Mouse (Mus musculus) gastrocnemius, postnatal 4 days (tissue): Measurements from ENCODE around the gene Mef2c. TPM values are rescaled to one million over a fixed set of nuclear protein-coding genes. Genes with fewer than 3 reads are reported as not detected.

Experiments
- DNase-seq, 2 experiments: peaks; one replicate each; pipeline ENCODE4 v3.0.0; 2021 to 2022; ENCODE audit warnings: low spot score in 2 of 2, mixed read lengths in 2 of 2
- total RNA-seq, 2 experiments: library from RNA; stranded (reverse); gene quantifications; 2 replicates each; pipeline ENCODE4 v1.2.3; 2021

Gene Mef2c
- total RNA-seq, 2 experiments from 2014 or later = 565 to 585 TPM

- no peak for DNase-seq
These were observed 104.2 kb downstream of the Mef2c start for GRCm38 (mm10) chr13:83607883-83608581.

- no peak for DNase-seq
These were observed 105.2 kb downstream of the Mef2c start for GRCm38 (mm10) chr13:83608851-83609516.

- DNase-seq = no peak
These were observed 105.7 kb downstream of the Mef2c start for GRCm38 (mm10) chr13:83609517-83609878.

GRCm38 (mm10) chr13:83610124-83610523 is 106.3 kb downstream of the Mef2c start:
- DNase-seq = no peak

GRCm38 (mm10) chr13:83612195-83612594 is 108.4 kb downstream of the Mef2c start:
- DNase-seq = no peak

- DNase-seq = no peak
These were observed 112.0 kb downstream of the Mef2c start for GRCm38 (mm10) chr13:83615875-83616274.

- DNase-seq = no peak
These were observed 120.8 kb downstream of the Mef2c start for GRCm38 (mm10) chr13:83624651-83625050.

GRCm38 (mm10) chr13:83627429-83627828 is 123.6 kb downstream of the Mef2c start:
- no peak for DNase-seq

GRCm38 (mm10) chr13:83628139-83628538 is 124.3 kb downstream of the Mef2c start:
- no peak for DNase-seq

- no peak for DNase-seq
These were observed 129.3 kb downstream of the Mef2c start for GRCm38 (mm10) chr13:83633155-83633554.

- no peak for DNase-seq
These were observed 131.4 kb downstream of the Mef2c start for GRCm38 (mm10) chr13:83635218-83635617.

GRCm38 (mm10) chr13:83637666-83638065 is 133.8 kb downstream of the Mef2c start:
- DNase-seq = no peak

GRCm38 (mm10) chr13:83638735-83639134 is 134.9 kb downstream of the Mef2c start:
- DNase-seq = no peak

- no peak for DNase-seq
These were observed 145.2 kb downstream of the Mef2c start for GRCm38 (mm10) chr13:83649051-83649450.

- no peak for DNase-seq
These were observed 146.1 kb downstream of the Mef2c start for GRCm38 (mm10) chr13:83649795-83650476.

GRCm38 (mm10) chr13:83650807-83651206 is 147.0 kb downstream of the Mef2c start:
- DNase-seq = no peak

- DNase-seq = no peak
These were observed 148.2 kb downstream of the Mef2c start for GRCm38 (mm10) chr13:83651941-83652548.

GRCm38 (mm10) chr13:83652560-83652959 is 148.7 kb downstream of the Mef2c start:
- no peak for DNase-seq

- DNase-seq = peak; percentile 59 to 82
These were observed 151.3 kb downstream of the Mef2c start for GRCm38 (mm10) chr13:83654889-83655769.

GRCm38 (mm10) chr13:83656094-83656493 is 152.3 kb downstream of the Mef2c start:
- DNase-seq = no peak

- no peak for DNase-seq
These were observed 152.9 kb downstream of the Mef2c start for GRCm38 (mm10) chr13:83656773-83657172.
